Mouse (Mus musculus) midbrain, embryonic 12.5 days (tissue): Measurements from ENCODE around the gene Nxt1. TPM values are rescaled to one million over a fixed set of nuclear protein-coding genes. Genes with fewer than 3 reads are reported as not detected.

Source experiments
- ATAC-seq: fragments of 200-750 bp; cut with Nextera tagmentation; 2 replicates; pipeline ENCODE4 v1.8.0; 2017; ENCODE audit warnings: low read depth, moderate TSS enrichment, moderate library complexity; ENCODE audit not compliant: low FRiP score
- H3K27ac ChIP-seq: fragments of 300-500 bp; sonication (generic); replicated peaks from 2 replicates; pipeline ENCODE4 v1.5.1; 2016; ENCODE audit warnings: mild to moderate bottlenecking
- H3K27me3 ChIP-seq: fragments of 300-500 bp; sonication (generic); 2 replicates; pipeline ENCODE4 v1.6.1; 2016; ENCODE audit warnings: mild to moderate bottlenecking
- H3K36me3 ChIP-seq: fragments of 300-500 bp; sonication (generic); 2 replicates; pipeline ENCODE4 v1.6.1; 2016
- H3K4me1 ChIP-seq: fragments of 300-500 bp; sonication (generic); 2 replicates; pipeline ENCODE4 v1.6.1; 2016
- H3K4me2 ChIP-seq: fragments of 300-500 bp; sonication (generic); replicated peaks from 2 replicates; pipeline ENCODE4 v1.6.1; 2016; ENCODE audit warnings: mild to moderate bottlenecking, moderate library complexity
- H3K4me3 ChIP-seq: fragments of 300-500 bp; sonication (generic); 2 replicates; pipeline ENCODE4 v1.5.1; 2016; ENCODE audit warnings: mild to moderate bottlenecking
- H3K9ac ChIP-seq: fragments of 300-500 bp; sonication (generic); replicated peaks from 2 replicates; pipeline ENCODE4 v1.6.1; 2016; ENCODE audit warnings: mild to moderate bottlenecking, moderate library complexity
- H3K9me3 ChIP-seq: fragments of 300-500 bp; sonication (generic); 2 replicates; pipeline ENCODE4 v1.6.1; 2016; ENCODE audit warnings: mild to moderate bottlenecking
- WGBS: fragments of 180-500 bp; shearing (Covaris S2); methylation state at CpG from one replicate; pipeline ENCODE4 v1.1.7; 2016; 5-methylcytosine and 5-hydroxymethylcytosine counted together
- polyA plus RNA-seq: library from polyadenylated mRNA; unstranded; fragments of >200 nt; fragmentation: Nextera tagmentation; extraction: Ambion mirVana; gene quantifications from 2 replicates; pipeline ENCODE4 v1.2.1, GENCODE M21; 2016

Nxt1 gene
- polyA plus RNA-seq, 1 experiment from 2014 or later = 97.9 TPM

DNA sequence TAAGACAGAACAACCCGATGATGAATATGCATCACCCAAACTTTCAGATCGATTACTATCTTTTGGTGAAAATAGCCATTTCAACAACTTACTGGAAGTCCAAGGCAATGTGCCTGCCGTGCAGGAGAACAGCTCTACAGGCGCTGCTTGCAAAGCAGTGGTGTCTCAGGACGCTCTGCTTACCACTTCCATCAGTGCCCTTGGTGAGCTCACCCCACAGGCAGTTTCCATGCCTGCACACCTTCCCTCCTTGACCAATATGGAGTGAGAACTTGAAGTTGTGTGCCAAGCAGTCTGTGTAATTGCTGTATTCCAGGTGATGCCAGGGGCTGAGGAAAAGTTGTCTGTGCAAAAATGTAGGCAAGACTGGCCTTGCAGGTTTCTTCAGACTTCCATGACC lies 18.4 kb downstream of the Nxt1 start:
- 94% methylated on average over 5 of the region's 5 CpGs for WGBS
- no peak overlapping the region for H3K4me3 ChIP-seq
- H3K9ac ChIP-seq = no peak overlapping the region
- no peaks in the 10 kb centered on the region for H3K9me3 ChIP-seq
- no peaks in the 10 kb centered on the region for H3K4me1 ChIP-seq
- H3K36me3 ChIP-seq = peaks cover 78% of the 10 kb centered on the region
- no peak overlapping the region for H3K27ac ChIP-seq
- no peaks in the 10 kb centered on the region for H3K27me3 ChIP-seq
- no peak for ATAC-seq
- H3K4me2 ChIP-seq = no peak overlapping the region

DNA sequence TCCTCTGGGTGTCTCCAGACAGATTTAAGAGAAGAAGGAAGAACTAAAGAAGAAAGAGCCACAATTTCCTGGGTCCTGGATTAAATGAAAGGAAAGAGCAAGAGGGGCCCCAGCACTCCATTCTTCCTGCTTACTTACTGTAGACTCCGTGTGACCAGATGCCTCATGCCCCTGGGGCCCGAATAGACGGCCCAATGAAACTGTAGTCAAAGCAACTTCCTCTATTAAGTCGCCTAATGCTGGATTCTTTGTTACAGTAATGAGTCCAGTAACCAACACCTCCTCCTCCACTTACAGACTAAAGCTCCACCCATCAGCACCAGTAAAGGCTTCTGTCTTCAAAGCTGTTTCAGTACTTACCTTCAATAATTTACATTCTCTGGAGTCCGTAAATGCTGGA lies 26.2 kb downstream of the Nxt1 start:
- H3K9ac ChIP-seq = no peak overlapping the region
- H3K27ac ChIP-seq = no peak overlapping the region
- ATAC-seq = no peak
- H3K4me1 ChIP-seq = no peaks in the 10 kb centered on the region
- H3K4me2 ChIP-seq = no peak overlapping the region
- H3K36me3 ChIP-seq = peaks cover 57% of the 10 kb centered on the region
- H3K27me3 ChIP-seq = no peaks in the 10 kb centered on the region
- no peaks in the 10 kb centered on the region for H3K9me3 ChIP-seq
- WGBS = 94% methylated on average over 5 of the region's 5 CpGs
- H3K4me3 ChIP-seq = no peak overlapping the region

DNA sequence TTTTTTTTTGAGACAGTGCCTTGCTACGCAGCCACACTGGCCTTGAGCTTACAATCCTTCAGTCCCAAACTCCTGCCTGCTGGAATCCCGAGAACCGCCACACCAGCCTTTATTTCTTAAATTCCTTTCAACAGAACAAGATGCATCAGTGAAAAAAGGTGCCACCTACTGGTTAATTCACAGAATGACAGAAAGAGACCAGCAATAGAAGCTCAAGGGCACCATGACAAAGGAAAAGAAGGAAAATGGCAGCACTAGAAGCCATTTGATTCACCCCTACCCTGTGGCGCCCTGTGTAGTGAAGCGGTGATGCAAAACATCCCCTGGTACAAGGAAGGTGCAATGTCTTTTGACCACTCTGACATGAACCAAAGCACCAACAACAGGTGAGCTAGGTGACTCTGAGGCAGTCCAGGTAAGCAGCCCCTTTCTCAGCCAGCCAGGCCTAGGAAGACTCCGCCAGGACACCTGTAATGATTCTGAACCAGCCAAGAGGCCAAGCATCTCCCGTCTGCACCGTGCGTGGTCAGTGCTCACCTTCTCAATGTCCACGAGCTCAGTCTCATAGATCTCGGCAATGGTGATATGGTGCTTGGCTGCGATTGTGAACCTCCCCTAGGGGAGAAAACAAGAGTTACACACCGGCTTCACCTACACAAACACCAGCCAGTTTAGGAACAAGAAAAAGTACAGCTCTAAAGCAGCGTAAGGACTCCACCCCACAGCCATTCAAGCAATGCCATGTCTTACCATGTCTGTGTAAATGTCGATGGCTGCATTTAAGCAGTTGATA lies 34.2 kb downstream of the Nxt1 start:
- H3K36me3 ChIP-seq = peaks cover 10% of the 10 kb centered on the region; the same call in 1 of the 2 replicates
- no peaks in the 10 kb centered on the region for H3K27me3 ChIP-seq
- H3K4me1 ChIP-seq = no peaks in the 10 kb centered on the region
- peak; percentile 60 for ATAC-seq
- H3K4me3 ChIP-seq = no peak overlapping the region
- H3K4me2 ChIP-seq = no peak overlapping the region
- 75% methylated on average over 15 of the region's 15 CpGs for WGBS
- H3K27ac ChIP-seq = no peak overlapping the region
- H3K9ac ChIP-seq = no peak overlapping the region
- H3K9me3 ChIP-seq = no peaks in the 10 kb centered on the region

DNA sequence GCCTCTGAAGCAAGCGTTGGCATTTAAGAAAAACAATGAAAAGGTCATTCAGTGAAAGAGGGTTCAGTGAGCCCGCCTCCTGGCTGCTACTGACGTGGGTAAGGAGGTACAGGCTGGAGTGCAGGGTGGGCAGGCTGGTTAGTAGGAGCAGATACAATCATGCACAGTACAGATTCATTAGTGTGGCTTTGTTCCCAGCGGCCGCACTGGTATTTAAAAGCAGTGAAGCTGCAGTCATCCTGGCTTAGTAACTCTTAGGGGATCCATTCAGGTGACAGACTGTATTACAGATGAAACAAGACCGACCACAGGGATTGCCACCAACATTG lies 34.8 kb downstream of the Nxt1 start:
- Histone ChIP-seq H3K27me3 (no peaks in the 10 kb centered on the region), H3K9me3 (no peaks in the 10 kb centered on the region), H3K27ac (no peak overlapping the region), H3K4me3 (no peak overlapping the region), H3K36me3 (peaks cover 16% of the 10 kb centered on the region; the same call in 1 of the 2 replicates), H3K4me2 (no peak overlapping the region), H3K4me1 (no peaks in the 10 kb centered on the region), H3K9ac (no peak overlapping the region)
- WGBS = 61% methylated on average over 6 of the region's 6 CpGs
- ATAC-seq = peak; percentile 38; the same call in 1 of the 2 replicates

DNA sequence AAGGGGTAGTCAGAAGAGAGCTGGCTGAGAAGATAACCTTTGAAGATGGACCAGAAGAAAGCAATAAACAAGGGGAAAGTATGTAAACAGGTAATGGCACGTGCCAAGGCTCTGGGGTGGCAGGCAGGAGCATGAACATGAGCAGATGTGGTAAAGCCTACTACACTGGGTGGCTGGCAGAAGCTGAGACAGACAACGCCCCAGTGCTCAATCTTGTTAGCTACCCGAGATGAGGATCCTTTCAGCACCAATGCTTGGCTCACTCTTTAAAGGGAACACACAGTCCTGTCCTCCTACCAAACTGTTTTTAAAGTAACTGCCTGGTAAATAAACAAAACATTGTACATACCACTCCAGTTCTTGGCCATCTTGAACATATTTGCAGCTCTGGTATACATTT lies 39.9 kb downstream of the Nxt1 start:
- Histone ChIP-seq H3K4me2 (no peak overlapping the region), H3K4me3 (no peak overlapping the region), H3K27ac (no peak overlapping the region), H3K9me3 (no peaks in the 10 kb centered on the region), H3K4me1 (no peaks in the 10 kb centered on the region), H3K9ac (no peak overlapping the region), H3K36me3 (peaks cover 18% of the 10 kb centered on the region; the same call in 1 of the 2 replicates), H3K27me3 (no peaks in the 10 kb centered on the region)
- no peak for ATAC-seq
- 88% methylated on average over 3 of the region's 3 CpGs for WGBS

DNA sequence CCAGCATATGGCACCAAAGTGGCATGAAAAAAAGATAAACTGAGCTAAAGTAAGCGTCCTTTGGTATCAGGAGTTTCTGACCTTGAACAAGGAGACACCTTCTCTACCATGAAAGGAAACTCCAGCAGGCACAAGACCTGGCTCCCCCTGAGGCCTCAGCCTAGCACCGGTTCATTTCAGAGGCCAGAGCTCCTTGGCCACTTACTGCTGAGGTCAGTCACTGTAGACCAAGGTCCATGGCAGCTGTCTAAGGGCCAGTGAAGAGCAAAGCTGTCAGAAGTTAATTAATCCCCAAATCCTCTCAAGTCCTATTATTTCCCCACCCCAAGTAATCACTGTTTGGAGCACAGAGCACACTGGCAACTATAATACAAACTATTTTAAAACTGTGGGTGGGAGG lies 44.7 kb downstream of the Nxt1 start:
- no peak overlapping the region for H3K4me3 ChIP-seq
- no peak overlapping the region for H3K9ac ChIP-seq
- no peak for ATAC-seq
- H3K4me2 ChIP-seq = no peak overlapping the region
- no peaks in the 10 kb centered on the region for H3K9me3 ChIP-seq
- peaks cover 3% of the 10 kb centered on the region; the same call in 1 of the 2 replicates for H3K36me3 ChIP-seq
- H3K27me3 ChIP-seq = no peaks in the 10 kb centered on the region
- 54% methylated on average over 2 of the region's 2 CpGs for WGBS
- H3K4me1 ChIP-seq = no peaks in the 10 kb centered on the region
- no peak overlapping the region for H3K27ac ChIP-seq

DNA sequence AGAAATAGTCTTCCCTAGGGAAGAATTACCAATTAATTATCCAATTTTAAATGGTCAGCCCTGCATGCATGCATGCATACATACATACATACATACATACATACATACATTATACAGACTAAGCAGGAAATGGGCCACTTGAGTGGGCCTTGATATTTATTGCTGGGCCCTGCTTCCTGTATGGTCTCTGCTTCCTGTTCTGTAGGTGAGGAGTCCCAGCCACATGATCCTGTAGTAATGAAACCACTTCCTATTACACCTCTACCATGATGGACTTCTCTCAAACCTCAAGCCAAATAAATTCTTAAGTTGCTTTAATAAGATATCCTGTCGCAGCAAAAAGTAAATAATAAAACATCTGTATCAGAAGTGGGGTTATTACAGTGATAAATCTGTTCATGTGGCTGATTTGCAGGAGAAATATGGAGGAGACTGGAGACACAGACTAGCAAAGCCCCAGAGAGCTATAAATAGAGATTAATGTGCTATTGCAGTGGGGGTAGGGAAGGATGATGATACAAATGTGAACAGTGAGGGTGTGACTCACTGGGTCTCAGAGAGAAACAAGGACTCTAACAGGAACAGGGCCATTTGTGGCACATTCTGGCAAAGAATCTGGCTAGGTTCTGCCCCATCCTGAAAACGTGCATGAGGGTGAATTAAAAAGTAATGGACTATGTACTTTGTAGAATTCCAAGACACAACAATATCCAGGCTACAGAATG lies 47.0 kb downstream of the Nxt1 start:
- WGBS = 82% methylated on average over 2 of the region's 2 CpGs
- H3K4me1 ChIP-seq = no peaks in the 10 kb centered on the region
- no peak overlapping the region for H3K27ac ChIP-seq
- H3K9ac ChIP-seq = no peak overlapping the region
- H3K4me3 ChIP-seq = no peak overlapping the region
- H3K4me2 ChIP-seq = no peak overlapping the region
- H3K27me3 ChIP-seq = no peaks in the 10 kb centered on the region
- H3K36me3 ChIP-seq = no peaks in the 10 kb centered on the region
- ATAC-seq = no peak
- H3K9me3 ChIP-seq = no peaks in the 10 kb centered on the region

Other genes starting within 250 kb of the Nxt1 start
- gene Cd93, start 229.0 kb upstream of the Nxt1 start, polyA plus RNA-seq = 6.3 and 6.5 TPM in 2 replicates
- gene Gzf1, start 8.4 kb downstream of the Nxt1 start, polyA plus RNA-seq = 22.1 and 23.6 TPM in 2 replicates
- 22.9 and 26.6 TPM in 2 replicates for gene Napb, start 59.9 kb downstream of the Nxt1 start, polyA plus RNA-seq
- not detected in 2 replicates for gene Cstl1, start 77.8 kb downstream of the Nxt1 start, polyA plus RNA-seq
- not detected in 2 replicates for gene Cst11, start 98.9 kb downstream of the Nxt1 start, polyA plus RNA-seq
- not detected in 2 replicates for gene 8030411F24Rik, start 109.4 kb downstream of the Nxt1 start, polyA plus RNA-seq
- not detected in 2 replicates for gene Cst12, start 116.8 kb downstream of the Nxt1 start, polyA plus RNA-seq
- not detected in 2 replicates for gene Cst8, start 126.2 kb downstream of the Nxt1 start, polyA plus RNA-seq
- gene Cst13, start 147.5 kb downstream of the Nxt1 start, polyA plus RNA-seq = not detected in 2 replicates
- not detected in 2 replicates for gene Cst9, start 162.5 kb downstream of the Nxt1 start, polyA plus RNA-seq
- gene 9230104L09Rik, start 192.4 kb downstream of the Nxt1 start, polyA plus RNA-seq = not detected in 2 replicates
- 325 and 355 TPM in 2 replicates for gene Cst3, start 203.1 kb downstream of the Nxt1 start, polyA plus RNA-seq